Mouse (Mus musculus) olfactory bulb, adult 2 months (tissue): Measurements from ENCODE around the gene Dpf3. TPM values are rescaled to one million over a fixed set of nuclear protein-coding genes. Genes with fewer than 3 reads are reported as not detected.

Source experiments
- H3K27ac ChIP-seq: fragments of 200-500 bp; 2 replicates; pipeline ENCODE4 v1.5.1; 2012; ENCODE audit warnings: low read depth, low read length; ENCODE audit not compliant: insufficient read depth
- H3K4me1 ChIP-seq: fragments of 200-500 bp; 2 replicates; pipeline ENCODE4 v1.6.1; 2012; ENCODE audit warnings: low read length; ENCODE audit not compliant: control insufficient read depth, insufficient read depth
- H3K4me3 ChIP-seq: fragments of 200-500 bp; 2 replicates; pipeline ENCODE4 v1.5.1; 2012; ENCODE audit warnings: mild to moderate bottlenecking, low read depth, low read length, moderate library complexity; ENCODE audit not compliant: insufficient read depth
- CTCF ChIP-seq: fragments of 200-500 bp; IDR thresholded peaks from 2 replicates; pipeline ENCODE4 v1.5.1; 2012; ENCODE audit warnings: low read depth, mild to moderate bottlenecking, low read length, moderate library complexity; ENCODE audit not compliant: insufficient read depth
- POLR2A ChIP-seq: fragments of 200-500 bp; IDR thresholded peaks from 2 replicates; pipeline ENCODE4 v1.6.1; 2012; ENCODE audit warnings: mild to moderate bottlenecking, low read depth, low read length, moderate library complexity; ENCODE audit not compliant: insufficient read depth
- WGBS: fragments of 180-500 bp; shearing (Covaris S2); methylation state at CpG from one replicate; pipeline ENCODE4 v1.1.7; 2018; 5-methylcytosine and 5-hydroxymethylcytosine counted together
- polyA plus RNA-seq: library from polyadenylated mRNA; stranded (reverse); fragments of >200 nt; gene quantifications from 2 replicates; pipeline ENCODE4 v1.2.4, GENCODE M21; 2012; ENCODE audit warnings: low replicate concordance; ENCODE audit not compliant: missing spikeins, insufficient read depth, insufficient read length

The Dpf3 gene
- polyA plus RNA-seq, 1 experiment = not detected

DNA sequence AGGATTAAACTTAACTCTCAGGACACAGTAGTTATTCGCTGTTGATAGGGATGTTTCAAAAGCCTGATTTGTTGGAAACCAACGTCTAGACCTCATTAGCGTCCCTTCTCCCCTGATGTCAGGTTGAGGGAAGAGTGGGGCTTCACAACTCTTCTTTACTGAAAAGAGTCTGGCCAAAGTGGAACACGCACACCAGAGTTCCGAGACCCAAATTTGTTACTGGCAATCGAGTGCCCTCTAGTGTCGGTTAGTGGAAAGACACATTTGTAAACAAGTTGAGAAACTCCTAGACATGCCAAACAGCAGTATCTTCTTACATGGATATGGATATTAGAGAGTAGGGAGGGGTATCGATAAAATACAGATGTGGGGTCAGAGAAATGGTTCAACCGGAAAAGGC lies 14.7 kb upstream of the Dpf3 start:
- no peaks in the 10 kb centered on the region for H3K4me1 ChIP-seq
- no peak overlapping the region for H3K4me3 ChIP-seq
- TF ChIP-seq POLR2A (no peak), CTCF (no peak)
- no peak overlapping the region for H3K27ac ChIP-seq
- WGBS = 4% methylated on average over 9 of the region's 9 CpGs

DNA sequence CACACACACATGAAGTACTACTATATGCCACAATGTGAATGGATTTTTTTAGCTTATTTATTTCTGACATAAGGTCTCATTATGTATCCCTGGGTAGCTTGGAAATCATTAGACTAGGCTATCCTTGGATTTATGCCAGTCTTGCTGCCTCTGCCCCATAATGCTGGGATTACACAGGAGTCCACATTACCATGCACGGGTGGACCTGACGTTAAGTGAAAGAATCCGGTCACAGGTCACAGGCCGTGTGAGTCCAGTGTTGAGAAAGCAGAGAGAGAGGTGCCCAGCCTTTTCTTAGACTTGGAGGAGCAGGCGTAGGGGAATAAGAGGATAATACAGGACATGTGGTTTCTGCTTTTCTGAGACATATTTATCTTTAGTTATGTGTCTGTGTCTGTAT lies 11.7 kb upstream of the Dpf3 start:
- 79% methylated on average over 5 of the region's 5 CpGs for WGBS

DNA sequence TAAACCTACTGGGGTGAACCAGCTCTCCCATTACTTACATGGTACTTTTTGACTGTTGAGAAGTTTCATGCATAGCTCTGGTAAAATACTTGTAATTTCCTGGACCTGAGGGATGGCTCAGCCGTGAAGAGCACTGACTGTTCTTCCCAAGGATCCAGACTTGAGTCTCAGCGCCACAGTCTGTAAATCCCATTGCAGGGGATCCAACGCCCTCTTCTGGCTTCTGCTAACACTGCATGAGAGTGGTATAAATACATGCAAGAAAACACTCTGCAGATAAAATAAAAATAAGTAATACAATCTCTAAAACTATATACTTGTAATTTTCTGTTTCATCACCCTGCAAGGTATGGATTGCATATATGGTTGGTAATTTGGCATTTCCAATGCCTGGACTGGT lies 10.4 kb upstream of the Dpf3 start:
- TF ChIP-seq CTCF (no peak), POLR2A (no peak)
- 90% methylated on average over 3 of the region's 3 CpGs for WGBS
- H3K27ac ChIP-seq = no peak overlapping the region
- H3K4me3 ChIP-seq = no peak overlapping the region
- no peaks in the 10 kb centered on the region for H3K4me1 ChIP-seq

More for the DNA sequence above, 11.7 kb upstream of the Dpf3 start:
- Histone ChIP-seq H3K4me3 (no peak overlapping the region), H3K27ac (no peak overlapping the region), H3K4me1 (no peaks in the 10 kb centered on the region)
- TF ChIP-seq CTCF (no peak), POLR2A (no peak)

DNA sequence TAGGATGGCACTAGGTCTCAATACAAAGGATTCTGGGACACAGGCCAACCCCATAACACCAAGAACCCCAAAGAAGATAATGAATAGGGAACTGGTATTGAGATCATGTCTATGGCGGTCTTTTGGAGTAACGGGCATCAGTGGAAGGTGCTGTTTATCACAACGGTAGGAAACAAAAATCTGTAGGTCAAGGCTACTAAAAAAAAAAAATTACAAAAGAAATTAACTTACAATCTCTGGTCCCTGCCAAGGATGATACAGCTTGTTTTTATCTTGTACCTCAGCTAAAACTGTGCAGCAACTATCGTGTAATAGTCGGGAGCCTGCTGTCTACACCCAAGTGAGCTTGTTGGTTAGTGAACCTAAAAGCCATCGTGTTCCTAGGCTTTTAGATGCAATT lies 9.2 kb upstream of the Dpf3 start:
- Histone ChIP-seq H3K4me3 (no peak overlapping the region), H3K4me1 (no peaks in the 10 kb centered on the region), H3K27ac (no peak overlapping the region)
- 82% methylated on average over 6 of the region's 6 CpGs for WGBS
- TF ChIP-seq CTCF = no peak
- TF ChIP-seq POLR2A = no peak

DNA sequence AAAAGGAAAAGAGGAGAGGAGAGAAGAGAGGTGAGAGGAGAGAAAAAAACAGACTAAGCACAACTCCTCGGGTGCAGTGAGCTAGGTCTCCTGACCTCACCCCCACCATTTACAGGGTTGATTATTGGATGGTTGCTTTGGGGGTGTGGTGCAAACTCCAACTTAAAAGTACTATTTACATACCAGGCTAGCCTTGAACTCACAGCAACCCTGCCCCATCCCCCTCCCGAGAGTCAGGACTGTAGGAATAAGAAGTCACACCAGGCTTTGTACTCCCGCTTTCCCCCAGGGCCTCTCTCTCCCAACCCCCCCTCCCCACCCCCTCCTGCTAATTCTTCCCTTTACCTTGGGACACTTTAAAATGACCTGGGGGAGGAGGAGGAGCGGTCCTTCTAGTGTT lies 8.8 kb upstream of the Dpf3 start:
- no peak overlapping the region for H3K27ac ChIP-seq
- no peak for TF ChIP-seq CTCF
- TF ChIP-seq POLR2A = no peak
- no peak overlapping the region for H3K4me3 ChIP-seq
- WGBS = 83% methylated on average over 4 of the region's 4 CpGs
- H3K4me1 ChIP-seq = no peaks in the 10 kb centered on the region

DNA sequence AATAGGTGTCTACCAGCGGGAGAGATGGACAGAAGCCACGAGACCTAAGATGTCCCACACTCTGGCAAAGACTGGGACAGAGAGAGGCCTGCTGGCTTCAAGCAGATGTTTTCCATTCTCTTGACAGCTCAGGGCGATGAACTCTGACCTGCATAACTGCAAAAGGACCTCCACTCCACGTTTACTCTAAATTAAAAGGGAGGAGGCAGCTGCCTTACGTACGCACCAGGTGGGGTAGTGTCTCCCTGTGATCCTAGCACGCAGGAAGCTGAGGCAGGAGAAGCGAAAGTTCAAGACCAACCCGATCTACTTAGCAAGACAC lies 8.4 kb upstream of the Dpf3 start:
- no peaks in the 10 kb centered on the region for H3K4me1 ChIP-seq
- WGBS = 91% methylated on average over 9 of the region's 9 CpGs
- no peak for TF ChIP-seq POLR2A
- TF ChIP-seq CTCF = no peak
- no peak overlapping the region for H3K27ac ChIP-seq
- H3K4me3 ChIP-seq = no peak overlapping the region

DNA sequence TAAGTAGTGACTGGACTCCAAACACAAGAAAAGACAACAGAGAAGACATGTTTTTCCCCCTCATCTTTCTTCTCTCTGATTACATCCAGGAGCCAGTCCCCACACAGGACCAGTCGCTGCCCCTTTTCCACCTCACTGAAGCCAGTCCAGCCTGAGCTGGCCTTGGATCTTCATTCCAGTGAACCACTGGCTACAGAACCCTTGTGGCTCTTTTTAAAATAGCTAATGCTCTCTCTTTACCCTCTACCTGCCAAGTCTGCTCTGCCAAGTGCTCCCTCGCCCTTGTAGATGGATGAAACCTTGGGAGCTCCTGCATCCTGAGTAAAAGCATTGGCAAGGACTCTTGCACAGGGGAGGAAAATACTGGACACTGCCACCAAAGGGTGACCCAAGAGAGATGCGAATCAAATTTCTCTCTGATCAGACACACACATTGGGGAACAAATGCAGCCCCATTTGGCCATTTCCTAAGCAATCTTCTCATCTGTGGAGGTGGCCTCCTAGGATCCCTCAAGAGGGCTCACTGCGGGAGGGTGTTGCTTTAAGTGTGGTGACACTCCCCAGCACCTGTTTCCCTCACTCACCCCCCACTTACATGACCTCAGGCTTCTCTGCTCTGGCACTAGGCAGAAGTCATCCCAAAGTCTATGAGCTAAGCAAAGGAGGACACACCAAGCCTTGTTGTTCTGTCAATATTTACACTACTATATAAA lies 7.9 kb upstream of the Dpf3 start:
- TF ChIP-seq POLR2A (no peak), CTCF (no peak)
- Histone ChIP-seq H3K4me1 (no peaks in the 10 kb centered on the region), H3K4me3 (no peak overlapping the region), H3K27ac (no peak overlapping the region)
- WGBS = 86% methylated on average over 4 of the region's 4 CpGs

DNA sequence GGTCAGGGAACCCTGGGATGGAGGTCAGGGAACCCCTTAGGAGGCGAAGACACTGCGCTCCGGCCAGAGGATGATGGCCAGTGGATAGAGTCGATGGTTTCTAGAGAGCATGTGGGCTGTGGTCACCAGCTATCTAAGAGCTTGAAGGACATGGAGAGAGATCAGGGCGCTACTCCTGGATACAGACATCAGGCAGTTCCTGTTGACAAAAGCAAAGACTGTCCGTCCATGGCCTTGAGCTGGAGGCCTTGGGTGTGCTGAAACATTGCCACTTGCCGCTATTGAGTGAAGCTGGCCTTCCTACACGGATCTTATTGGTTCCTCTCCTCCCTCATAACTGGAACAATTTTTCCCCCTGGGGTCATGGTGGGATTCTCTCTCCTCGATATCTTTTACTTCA lies 6.7 kb upstream of the Dpf3 start:
- Histone ChIP-seq H3K4me1 (no peaks in the 10 kb centered on the region), H3K27ac (no peak overlapping the region), H3K4me3 (no peak overlapping the region)
- TF ChIP-seq CTCF (no peak), POLR2A (no peak)
- WGBS = 95% methylated on average over 9 of the region's 9 CpGs

DNA sequence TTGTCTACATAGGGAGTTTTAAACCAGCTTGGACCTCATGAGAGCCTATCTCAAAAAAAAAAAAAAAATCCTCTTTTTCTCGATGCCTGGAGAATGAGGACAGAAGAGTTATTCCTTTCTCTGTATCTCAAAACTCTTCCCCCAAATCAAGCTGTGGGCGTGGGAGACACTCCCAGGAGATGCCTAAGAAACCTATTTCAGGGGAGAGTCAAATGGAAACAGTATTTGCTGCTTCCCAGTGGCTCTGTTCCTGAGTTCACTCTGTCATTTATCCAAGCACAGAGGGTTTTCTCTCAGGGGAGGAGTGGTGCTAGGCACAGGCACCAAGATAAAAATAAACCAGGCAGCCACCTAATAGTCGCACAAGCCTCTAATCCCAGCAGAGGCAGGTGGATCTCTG lies 5.3 kb upstream of the Dpf3 start:
- TF ChIP-seq POLR2A (no peak), CTCF (no peak)
- 62% methylated on average over 3 of the region's 3 CpGs for WGBS
- Histone ChIP-seq H3K4me1 (peaks cover 3% of the 10 kb centered on the region; the same call in 1 of the 2 replicates), H3K4me3 (no peak overlapping the region), H3K27ac (no peak overlapping the region)

DNA sequence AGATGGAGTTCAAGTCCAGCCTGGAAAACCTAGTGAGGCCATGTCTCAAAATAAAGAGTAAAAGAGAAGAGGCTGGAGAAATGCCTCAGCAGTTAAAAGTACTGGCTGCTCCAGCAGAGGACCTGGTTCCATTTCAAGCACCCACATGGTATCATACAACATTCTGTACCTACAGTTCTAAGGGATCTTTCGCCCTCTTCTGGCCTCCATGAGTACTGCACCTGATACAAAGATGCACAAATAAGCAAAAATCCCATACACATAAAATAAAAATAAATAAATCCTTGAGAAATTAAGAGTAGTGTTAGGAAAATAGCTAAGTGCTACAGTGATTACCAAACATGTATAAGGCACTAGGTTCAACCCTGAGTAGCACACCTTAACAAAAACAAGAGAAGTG lies 4.1 kb upstream of the Dpf3 start:
- TF ChIP-seq CTCF = no peak
- TF ChIP-seq POLR2A = no peak
- no peak overlapping the region for H3K4me3 ChIP-seq
- WGBS = 48% methylated on average over 1 of the region's 1 CpGs
- H3K4me1 ChIP-seq = peaks cover 3% of the 10 kb centered on the region; the same call in 1 of the 2 replicates
- H3K27ac ChIP-seq = no peak overlapping the region
